Mouse (Mus musculus): ENCODE measurements around the gene Krt28. TPM values are rescaled to one million over a fixed set of nuclear protein-coding genes. Genes with fewer than 3 reads are reported as not detected.

The Krt28 gene
- polyA plus RNA-seq, 1 experiment from 2014 or later = not detected

DNA sequence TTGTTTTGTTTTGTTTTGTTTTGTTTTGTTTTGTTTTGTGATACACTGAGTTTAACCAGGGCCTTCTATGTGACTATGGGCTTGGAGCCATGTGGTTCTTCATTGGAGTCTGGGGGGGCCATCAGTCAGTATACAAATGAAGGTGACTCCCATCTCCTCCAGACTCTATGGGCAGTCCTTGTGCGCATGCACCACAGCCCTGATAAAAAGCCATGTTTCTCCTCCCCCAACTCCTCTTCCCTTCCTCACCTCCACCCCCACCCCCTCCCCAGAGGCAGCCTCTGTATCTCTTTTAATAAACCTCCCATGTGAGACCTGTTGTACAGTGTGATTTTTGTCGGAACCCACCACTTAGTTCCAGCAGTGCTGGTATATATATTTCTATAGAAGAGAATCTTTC, 22.0 kb upstream of the Krt28 start:
- no peak overlapping the region for H3K27ac ChIP-seq (replicated peaks)
- ATAC-seq (ENCODE audit: insufficient read depth) = no peak
- no peak overlapping the region for H3K4me3 ChIP-seq (replicated peaks)
- no peaks in the 10 kb centered on the region for H3K4me1 ChIP-seq (replicated peaks)
- no peaks in the 10 kb centered on the region for H3K9me3 ChIP-seq (replicated peaks)
- no peaks in the 10 kb centered on the region for H3K36me3 ChIP-seq (replicated peaks)
- H3K4me2 ChIP-seq = no peak overlapping the region
- 69% methylated on average over 2 of the region's 2 CpGs for WGBS (ENCODE audit: insufficient replicate concordance)
- H3K9ac ChIP-seq = no peak overlapping the region
- no peaks in the 10 kb centered on the region for H3K27me3 ChIP-seq

DNA sequence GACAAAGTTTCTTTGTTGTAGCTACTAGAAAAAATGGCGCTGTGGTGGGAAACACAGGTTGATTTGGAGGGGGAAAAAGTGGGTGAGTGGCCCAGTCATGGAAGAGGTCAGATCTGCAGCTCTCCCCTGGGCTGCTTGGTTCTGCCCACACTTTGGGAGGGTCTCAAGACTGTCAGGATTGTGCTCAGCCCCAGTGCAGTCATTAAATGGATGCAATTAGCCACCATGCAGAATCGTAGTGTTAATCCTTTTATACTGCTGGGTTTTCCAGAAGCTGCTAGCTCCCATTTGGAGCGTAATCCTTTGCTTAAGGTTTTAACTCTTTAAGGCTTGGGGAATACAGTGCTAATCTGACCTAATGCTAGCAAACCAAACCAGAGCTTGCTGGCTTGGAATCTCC, 21.3 kb upstream of the Krt28 start:
- 32% methylated on average over 3 of the region's 3 CpGs for WGBS (ENCODE audit: insufficient replicate concordance)
- ATAC-seq (ENCODE audit: insufficient read depth) = no peak
- no peaks in the 10 kb centered on the region for H3K36me3 ChIP-seq (replicated peaks)
- no peak overlapping the region for H3K9ac ChIP-seq
- no peak overlapping the region for H3K4me2 ChIP-seq
- H3K27me3 ChIP-seq = no peaks in the 10 kb centered on the region
- H3K9me3 ChIP-seq (replicated peaks) = no peaks in the 10 kb centered on the region
- no peaks in the 10 kb centered on the region for H3K4me1 ChIP-seq (replicated peaks)
- H3K27ac ChIP-seq (replicated peaks) = no peak overlapping the region
- no peak overlapping the region for H3K4me3 ChIP-seq (replicated peaks)

DNA sequence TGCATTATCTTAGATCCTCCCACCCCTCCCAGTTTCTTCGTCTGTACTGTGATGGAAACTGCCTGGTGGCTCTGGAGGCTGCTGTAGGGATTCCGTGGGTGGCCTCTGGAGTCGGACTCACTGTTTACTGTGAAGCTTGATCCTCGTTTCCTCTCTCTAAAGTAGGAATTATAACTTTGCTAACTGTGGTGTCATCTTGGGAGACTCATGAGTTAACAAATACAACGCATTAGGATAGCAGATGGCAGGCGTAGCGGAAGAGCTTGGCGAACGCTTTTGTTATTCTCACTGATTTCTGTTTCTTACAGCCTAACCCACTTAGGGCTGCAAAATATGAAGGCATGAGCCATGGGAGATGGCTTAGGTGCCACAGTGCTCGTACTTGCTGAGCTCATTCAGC, 17.8 kb upstream of the Krt28 start:
- H3K9ac ChIP-seq = no peak overlapping the region
- no peak overlapping the region for H3K4me3 ChIP-seq (replicated peaks)
- H3K27ac ChIP-seq (replicated peaks) = no peak overlapping the region
- no peak overlapping the region for H3K4me2 ChIP-seq
- H3K36me3 ChIP-seq (replicated peaks) = no peaks in the 10 kb centered on the region
- no peaks in the 10 kb centered on the region for H3K27me3 ChIP-seq
- no peaks in the 10 kb centered on the region for H3K4me1 ChIP-seq (replicated peaks)
- no peak for ATAC-seq (ENCODE audit: insufficient read depth)
- 65% methylated on average over 10 of the region's 10 CpGs for WGBS (ENCODE audit: insufficient replicate concordance)
- H3K9me3 ChIP-seq (replicated peaks) = no peaks in the 10 kb centered on the region

DNA sequence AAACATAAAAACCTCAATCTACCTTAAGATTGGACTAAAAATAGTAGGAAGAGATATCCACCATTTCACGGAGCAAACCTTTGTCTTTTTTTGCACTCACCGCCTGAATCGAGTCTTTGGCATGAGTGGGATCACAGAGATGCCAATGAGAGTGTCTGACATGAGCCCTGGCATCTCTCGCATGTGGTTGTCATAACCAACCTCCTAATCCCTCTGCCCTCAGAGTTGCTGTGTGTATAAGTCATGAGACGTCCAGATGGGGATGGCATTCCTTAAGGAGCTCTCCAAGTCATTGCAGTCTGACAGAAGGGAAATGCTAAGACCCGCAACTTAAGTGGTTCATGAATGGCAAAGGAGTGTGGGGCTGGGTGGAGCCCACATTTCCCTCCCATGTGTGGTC, 16.7 kb upstream of the Krt28 start:
- peaks cover 2% of the 10 kb centered on the region for H3K27me3 ChIP-seq
- peaks cover 4% of the 10 kb centered on the region; the same call in 1 of the 2 replicates for H3K4me1 ChIP-seq (replicated peaks)
- H3K4me3 ChIP-seq (replicated peaks) = no peak overlapping the region
- no peak overlapping the region for H3K9ac ChIP-seq
- ATAC-seq (ENCODE audit: insufficient read depth) = no peak
- H3K9me3 ChIP-seq (replicated peaks) = no peaks in the 10 kb centered on the region
- no peak overlapping the region for H3K4me2 ChIP-seq
- 64% methylated on average over 6 of the region's 6 CpGs for WGBS (ENCODE audit: insufficient replicate concordance)
- no peaks in the 10 kb centered on the region for H3K36me3 ChIP-seq (replicated peaks)
- H3K27ac ChIP-seq (replicated peaks) = no peak overlapping the region

DNA sequence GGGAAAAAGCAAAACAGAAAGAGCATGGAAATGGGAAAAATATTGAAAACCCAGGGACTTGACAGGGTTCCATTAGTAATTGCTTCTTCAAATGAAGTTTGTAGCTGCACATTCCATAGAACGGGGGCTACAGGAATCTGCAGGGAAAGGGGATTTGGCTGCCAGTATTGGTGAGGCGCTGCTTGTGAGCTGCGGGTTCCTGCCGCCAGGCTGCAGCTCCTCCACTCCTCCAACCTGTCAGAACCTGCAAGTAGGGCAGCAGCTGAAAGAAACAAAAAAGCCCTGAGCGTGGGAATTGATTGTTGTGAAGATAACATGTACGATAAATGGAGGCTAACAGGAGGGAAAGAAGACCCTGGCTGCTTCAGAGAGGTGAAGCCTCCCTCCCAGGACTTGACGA, 16.2 kb upstream of the Krt28 start:
- Histone ChIP-seq H3K4me1 (replicated peaks) (peaks cover 6% of the 10 kb centered on the region; the same call in 1 of the 2 replicates), H3K4me2 (no peak overlapping the region), H3K9ac (no peak overlapping the region), H3K27me3 (peaks cover 7% of the 10 kb centered on the region), H3K4me3 (replicated peaks) (no peak overlapping the region), H3K36me3 (replicated peaks) (no peaks in the 10 kb centered on the region), H3K27ac (replicated peaks) (no peak overlapping the region), H3K9me3 (replicated peaks) (no peaks in the 10 kb centered on the region)
- ATAC-seq (ENCODE audit: insufficient read depth) = no peak
- 56% methylated on average over 7 of the region's 7 CpGs for WGBS (ENCODE audit: insufficient replicate concordance)

DNA sequence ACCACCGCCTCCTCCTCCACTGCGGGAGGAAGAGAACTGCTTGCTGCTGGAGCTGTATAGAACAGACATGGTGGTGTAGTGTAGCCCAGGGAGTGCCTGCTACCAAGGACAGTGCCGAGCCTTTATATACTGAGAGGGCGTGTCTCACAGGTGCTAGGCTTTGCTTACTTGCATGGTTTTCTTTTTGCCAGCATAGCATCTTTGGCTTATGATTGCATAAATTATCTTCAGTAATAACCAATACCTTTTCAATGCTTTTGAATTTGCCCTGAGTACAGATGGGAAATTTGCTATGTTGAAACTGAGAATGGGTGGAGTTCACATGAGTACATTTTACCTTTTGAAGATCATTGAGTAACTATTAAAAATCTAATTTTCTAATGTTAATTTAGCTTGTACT, 14.6 kb upstream of the Krt28 start, which contains the start of gene Krt10:
TSS of gene Krt10 (minus strand) at position 101 of the 400 bp plus-strand sequence.
- ATAC-seq (ENCODE audit: insufficient read depth) = no peak
- peaks cover 11% of the 10 kb centered on the region for H3K27me3 ChIP-seq
- H3K36me3 ChIP-seq (replicated peaks) = no peaks in the 10 kb centered on the region
- H3K27ac ChIP-seq (replicated peaks) = no peak within 1 kb of the TSS
- H3K9me3 ChIP-seq (replicated peaks) = no peaks in the 10 kb centered on the region
- 66% methylated on average over 4 of the region's 4 CpGs for WGBS (ENCODE audit: insufficient replicate concordance)
- no peak within 1 kb of the TSS for H3K9ac ChIP-seq
- no peak within 1 kb of the TSS for H3K4me3 ChIP-seq (replicated peaks)
- H3K4me1 ChIP-seq (replicated peaks) = peaks cover 6% of the 10 kb centered on the region; the same call in 1 of the 2 replicates
- no peak within 1 kb of the TSS for H3K4me2 ChIP-seq

DNA sequence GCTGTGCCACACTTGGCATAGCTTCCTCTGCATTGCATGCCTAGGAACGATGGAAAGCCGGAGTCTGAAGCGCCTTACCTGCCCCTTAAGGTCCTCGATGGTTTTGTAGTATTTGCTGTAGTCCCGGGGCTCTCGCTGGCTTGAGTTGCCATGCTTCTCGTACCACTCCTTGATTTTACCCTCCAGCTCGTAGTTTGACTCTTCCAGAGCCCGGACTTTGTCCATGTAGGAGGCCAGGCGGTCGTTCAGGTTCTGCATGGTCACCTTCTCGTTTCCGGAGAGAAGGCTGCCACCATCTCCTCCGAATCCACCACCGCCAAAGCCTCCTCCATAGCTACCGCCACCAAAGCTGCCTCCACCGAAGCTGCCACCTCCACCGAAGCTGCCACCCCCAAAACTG, 14.0 kb upstream of the Krt28 start:
- Histone ChIP-seq H3K4me2 (no peak overlapping the region), H3K4me3 (replicated peaks) (no peak overlapping the region), H3K9me3 (replicated peaks) (no peaks in the 10 kb centered on the region), H3K27me3 (peaks cover 14% of the 10 kb centered on the region), H3K4me1 (replicated peaks) (peaks cover 6% of the 10 kb centered on the region; the same call in 1 of the 2 replicates), H3K9ac (no peak overlapping the region), H3K27ac (replicated peaks) (no peak overlapping the region), H3K36me3 (replicated peaks) (no peaks in the 10 kb centered on the region)
- no peak for ATAC-seq (ENCODE audit: insufficient read depth)
- WGBS (ENCODE audit: insufficient replicate concordance) = 75% methylated on average over 18 of the region's 18 CpGs

DNA sequence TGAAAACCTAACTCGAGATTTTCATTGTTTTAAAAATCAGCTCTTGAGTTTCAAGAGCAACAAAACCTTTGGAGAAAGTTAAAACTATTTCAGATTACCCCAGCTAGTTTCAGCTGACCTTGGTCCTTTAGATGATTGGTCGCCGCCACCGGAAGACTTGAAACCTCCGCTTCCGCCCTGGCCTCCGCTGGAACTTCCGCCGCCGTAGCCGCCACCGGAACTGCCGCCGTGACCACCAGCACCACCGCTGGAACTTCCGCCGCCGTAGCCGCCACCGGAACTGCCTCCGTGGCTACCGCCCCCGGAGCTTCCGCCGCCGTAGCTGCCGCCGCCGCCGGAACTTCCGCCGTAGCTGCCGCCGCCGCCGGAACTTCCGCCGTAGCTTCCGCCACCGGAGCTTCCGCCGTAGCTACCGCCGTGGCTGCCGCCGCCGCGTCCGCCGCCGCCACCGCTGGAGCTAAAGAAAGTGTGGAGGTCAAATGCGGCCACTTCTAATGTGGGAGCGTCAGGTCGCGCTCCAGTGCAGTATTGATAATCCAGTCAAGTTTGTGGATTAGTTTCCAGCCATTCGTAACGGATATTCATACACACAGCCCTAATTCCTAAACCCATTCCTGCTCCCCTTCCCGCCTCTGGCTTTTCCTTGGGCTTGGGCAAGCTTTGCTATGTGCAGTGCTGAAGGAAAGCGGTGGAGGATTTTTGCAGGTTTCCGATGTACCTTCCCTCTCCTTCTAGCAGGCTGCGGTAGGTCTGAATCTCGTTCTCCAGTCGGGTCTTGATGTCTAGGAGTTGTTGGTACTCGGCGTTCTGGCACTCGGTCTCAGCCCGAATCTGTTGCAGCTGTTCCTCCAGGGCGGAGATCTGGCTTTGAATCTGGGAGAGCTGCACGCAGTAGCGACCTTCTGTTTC, 11.4 kb upstream of the Krt28 start:
- ATAC-seq (ENCODE audit: insufficient read depth) = peak; percentile 49
- H3K4me3 ChIP-seq (replicated peaks) = peak overlapping the region; percentile 60
- 3% methylated on average over 71 of the region's 71 CpGs for WGBS (ENCODE audit: insufficient replicate concordance)

DNA sequence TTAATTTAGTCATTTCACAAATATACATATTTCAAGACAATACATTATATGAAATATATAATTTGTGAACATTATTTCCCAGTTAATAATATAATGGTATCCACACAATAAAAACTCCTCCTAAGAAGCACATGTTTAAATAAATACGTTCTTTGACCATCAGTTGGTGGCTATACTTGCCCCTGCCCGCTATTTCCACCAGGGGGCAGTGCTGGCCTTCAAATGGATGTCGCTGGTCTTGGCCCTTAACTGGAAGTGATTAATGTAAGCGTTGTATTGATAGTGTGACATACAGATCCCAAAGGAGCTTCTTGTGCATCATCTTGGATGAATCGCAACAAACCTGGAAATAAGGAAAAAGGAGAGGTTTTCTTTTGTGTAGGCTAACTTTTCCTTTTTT, 4.9 kb upstream of the Krt28 start:
- ATAC-seq (ENCODE audit: insufficient read depth) = no peak

More for the DNA sequence above, 11.4 kb upstream of the Krt28 start:
- H3K4me2 ChIP-seq = peak overlapping the region; percentile 73
- H3K4me1 ChIP-seq (replicated peaks) = peaks cover 6% of the 10 kb centered on the region; the same call in 1 of the 2 replicates
- peaks cover 14% of the 10 kb centered on the region for H3K27me3 ChIP-seq
- peak overlapping the region; percentile 83 for H3K27ac ChIP-seq (replicated peaks)
- no peaks in the 10 kb centered on the region for H3K36me3 ChIP-seq (replicated peaks)
- 0 out of 2 replicates have a peak overlapping the region, but pooled peaks have one; percentile 20 for H3K9ac ChIP-seq
- H3K9me3 ChIP-seq (replicated peaks) = no peaks in the 10 kb centered on the region

DNA sequence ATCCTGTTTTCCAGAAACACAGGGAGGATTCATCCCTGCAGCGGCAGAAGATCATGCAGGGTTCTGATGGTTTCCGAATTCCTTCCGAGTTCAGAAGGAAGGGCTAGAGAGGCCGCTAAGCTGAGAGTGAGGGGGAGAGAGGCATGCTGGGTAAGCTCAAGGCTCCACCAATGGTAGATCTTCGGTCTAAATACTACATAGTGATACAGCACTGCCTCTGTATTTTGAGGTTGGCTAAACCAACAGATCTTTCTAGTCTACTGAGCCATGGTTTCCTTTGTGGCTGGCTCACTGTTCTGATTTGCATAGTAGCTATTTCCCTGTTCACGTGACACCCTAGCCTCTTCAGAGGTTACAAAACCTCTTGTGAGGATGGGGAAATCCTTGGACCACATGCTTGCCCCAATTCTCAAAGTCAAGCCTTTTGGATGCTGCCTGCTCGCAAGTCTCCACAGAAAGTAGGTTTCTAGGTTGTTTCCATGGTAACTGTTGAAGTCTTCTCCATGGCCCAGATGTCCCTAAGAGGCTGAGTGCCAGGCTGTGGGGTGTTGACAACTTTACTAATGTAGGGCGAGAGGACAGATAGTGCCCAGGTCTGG, 4.8 kb downstream of the Krt28 start:
- Histone ChIP-seq H3K4me2 (no peak overlapping the region), H3K27ac (replicated peaks) (no peak overlapping the region), H3K4me1 (replicated peaks) (no peaks in the 10 kb centered on the region), H3K4me3 (replicated peaks) (no peak overlapping the region), H3K9ac (no peak overlapping the region), H3K36me3 (replicated peaks) (no peaks in the 10 kb centered on the region), H3K27me3 (no peaks in the 10 kb centered on the region), H3K9me3 (replicated peaks) (no peaks in the 10 kb centered on the region)
- 61% methylated on average over 8 of the region's 8 CpGs for WGBS (ENCODE audit: insufficient replicate concordance)
- no peak for ATAC-seq (ENCODE audit: insufficient read depth)

More for the DNA sequence above, 4.9 kb upstream of the Krt28 start:
- Histone ChIP-seq H3K36me3 (replicated peaks) (no peaks in the 10 kb centered on the region), H3K4me1 (replicated peaks) (no peaks in the 10 kb centered on the region), H3K4me2 (no peak overlapping the region), H3K4me3 (replicated peaks) (no peak overlapping the region), H3K9ac (no peak overlapping the region), H3K27ac (replicated peaks) (no peak overlapping the region), H3K9me3 (replicated peaks) (no peaks in the 10 kb centered on the region), H3K27me3 (peaks cover 6% of the 10 kb centered on the region)
- 11% methylated on average over 5 of the region's 5 CpGs for WGBS (ENCODE audit: insufficient replicate concordance)

DNA sequence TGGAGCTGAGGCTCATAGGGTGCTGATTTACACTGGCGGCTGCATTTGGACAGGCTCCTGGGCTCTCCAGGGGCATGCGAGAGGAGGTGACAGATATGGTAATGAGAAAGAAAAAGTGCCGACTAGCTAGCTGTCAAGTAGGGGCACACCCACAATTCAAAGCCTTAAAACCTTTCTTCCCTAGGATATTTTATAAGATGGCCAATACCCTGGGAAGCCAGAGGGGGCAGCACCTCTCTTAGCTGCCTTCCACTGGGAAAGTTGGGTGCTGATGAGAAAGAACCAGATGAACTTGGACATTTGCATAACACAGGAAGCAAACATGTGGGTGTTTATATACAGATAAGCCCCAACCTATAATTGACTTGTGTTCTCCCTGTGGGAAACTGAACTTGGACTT, 5.5 kb downstream of the Krt28 start:
- no peak for ATAC-seq (ENCODE audit: insufficient read depth)
- no peak overlapping the region for H3K27ac ChIP-seq (replicated peaks)
- no peak overlapping the region for H3K9ac ChIP-seq
- H3K9me3 ChIP-seq (replicated peaks) = no peaks in the 10 kb centered on the region
- no peak overlapping the region for H3K4me2 ChIP-seq
- no peaks in the 10 kb centered on the region for H3K27me3 ChIP-seq
- H3K36me3 ChIP-seq (replicated peaks) = no peaks in the 10 kb centered on the region
- no peak overlapping the region for H3K4me3 ChIP-seq (replicated peaks)
- WGBS (ENCODE audit: insufficient replicate concordance) = 15% methylated on average over 3 of the region's 3 CpGs
- no peaks in the 10 kb centered on the region for H3K4me1 ChIP-seq (replicated peaks)
